Mouse (Mus musculus): ENCODE data around the gene H1foo. TPM values are rescaled to one million over a fixed set of nuclear protein-coding genes. Genes with fewer than 3 reads are reported as not detected.

Gene H1foo
- total and polyA plus RNA-seq, 3 experiments, result not detected

DNA sequence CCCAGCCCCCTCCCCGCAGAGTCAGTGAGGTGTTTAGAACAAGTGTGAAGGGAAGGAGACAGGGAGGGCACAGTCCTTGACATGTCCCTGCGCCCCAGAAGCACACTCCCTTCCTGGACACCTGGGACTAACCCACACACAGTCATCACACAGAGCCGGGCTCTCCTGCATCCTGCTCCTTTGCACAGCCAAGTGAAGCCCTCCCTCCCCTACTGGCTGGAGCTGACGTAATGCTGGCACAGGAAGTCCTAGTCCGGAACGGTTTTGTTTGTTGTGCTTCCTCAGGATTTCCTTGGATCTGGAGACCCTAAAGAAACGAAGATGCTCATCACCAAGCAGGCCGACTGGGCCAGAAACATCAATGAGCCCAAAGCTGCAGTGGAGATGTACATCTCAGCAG lies 34.8 kb upstream of the H1foo start:
- ATAC-seq (ENCODE audit: extremely low read depth, insufficient number of reproducible peaks, low FRiP score, poor library complexity, severe bottlenecking), result no peak
- no peak for TF ChIP-seq CTCF (IDR thresholded peaks at IDR 0.05; ENCODE audit: low read depth, low read length)
- no peak for TF ChIP-seq GATA2 (IDR thresholded peaks at IDR 0.05; ENCODE audit: borderline replicate concordance, low read depth, low read length)
- no peak for TF ChIP-seq TAL1 (conservative IDR thresholded peaks at IDR 0.05; ENCODE audit: low read depth, low read length)
- TF ChIP-seq POLR2AphosphoS5 (IDR thresholded peaks at IDR 0.05; ENCODE audit: insufficient replicate concordance, low read depth, low read length), result no peak
- no peak for TF ChIP-seq GATA1 (IDR thresholded peaks at IDR 0.05; ENCODE audit: borderline replicate concordance, low read length)
- no peaks in the 10 kb centered on the region for H3K9me3 ChIP-seq (replicated peaks)
- no peaks in the 10 kb centered on the region for H3K4me1 ChIP-seq (ENCODE audit: insufficient read depth, low read depth, low read length)
- no peak for DNase-seq (ENCODE audit: low spot score)
- H3K27me3 ChIP-seq (ENCODE audit: insufficient read depth, low read length), result peaks cover 4% of the 10 kb centered on the region; the same call in 1 of the 2 replicates
- H3K4me3 ChIP-seq (ENCODE audit: low read depth, low read length), result no peak overlapping the region
- no peaks in the 10 kb centered on the region for H3K36me3 ChIP-seq (replicated peaks)

- Histone ChIP-seq H3K4me1 (ENCODE audit: insufficient read depth, low read depth, low read length) (no peaks in the 10 kb centered on the region), H3K4me3 (ENCODE audit: low read depth, low read length) (no peak overlapping the region), H3K27me3 (ENCODE audit: insufficient read depth, low read length) (peaks cover 7% of the 10 kb centered on the region; the same call in 1 of the 2 replicates), H3K9me3 (replicated peaks) (no peaks in the 10 kb centered on the region), H3K36me3 (replicated peaks) (no peaks in the 10 kb centered on the region)
- TF ChIP-seq POLR2AphosphoS5 (IDR thresholded peaks at IDR 0.05; ENCODE audit: insufficient replicate concordance, low read depth, low read length) (no peak), CTCF (IDR thresholded peaks at IDR 0.05; ENCODE audit: low read depth, low read length) (no peak), GATA2 (IDR thresholded peaks at IDR 0.05; ENCODE audit: borderline replicate concordance, low read depth, low read length) (no peak), GATA1 (IDR thresholded peaks at IDR 0.05; ENCODE audit: borderline replicate concordance, low read length) (no peak), TAL1 (conservative IDR thresholded peaks at IDR 0.05; ENCODE audit: low read depth, low read length) (no peak)
- DNase-seq (ENCODE audit: low spot score) (no peak), ATAC-seq (ENCODE audit: extremely low read depth, insufficient number of reproducible peaks, low FRiP score, poor library complexity, severe bottlenecking) (no peak)
These were observed 33.0 kb upstream of the H1foo start for GRCm38 (mm10) chr6:115911763-115912162.

GRCm38 (mm10) chr6:115913482-115913881 lies 31.3 kb upstream of the H1foo start:
- Histone ChIP-seq H3K4me1 (ENCODE audit: insufficient read depth, low read depth, low read length) (no peaks in the 10 kb centered on the region), H3K4me3 (ENCODE audit: low read depth, low read length) (no peak overlapping the region), H3K9me3 (replicated peaks) (no peaks in the 10 kb centered on the region), H3K36me3 (replicated peaks) (no peaks in the 10 kb centered on the region), H3K27me3 (ENCODE audit: insufficient read depth, low read length) (peaks cover 7% of the 10 kb centered on the region; the same call in 1 of the 2 replicates)
- ATAC-seq (ENCODE audit: extremely low read depth, insufficient number of reproducible peaks, low FRiP score, poor library complexity, severe bottlenecking) (no peak), DNase-seq (ENCODE audit: low spot score) (no peak)
- TF ChIP-seq POLR2AphosphoS5 (IDR thresholded peaks at IDR 0.05; ENCODE audit: insufficient replicate concordance, low read depth, low read length), result no peak
- no peak for TF ChIP-seq GATA2 (IDR thresholded peaks at IDR 0.05; ENCODE audit: borderline replicate concordance, low read depth, low read length)
- TF ChIP-seq CTCF (IDR thresholded peaks at IDR 0.05; ENCODE audit: low read depth, low read length), result no peak
- no peak for TF ChIP-seq TAL1 (conservative IDR thresholded peaks at IDR 0.05; ENCODE audit: low read depth, low read length)
- TF ChIP-seq GATA1 (IDR thresholded peaks at IDR 0.05; ENCODE audit: borderline replicate concordance, low read length), result no peak

DNA sequence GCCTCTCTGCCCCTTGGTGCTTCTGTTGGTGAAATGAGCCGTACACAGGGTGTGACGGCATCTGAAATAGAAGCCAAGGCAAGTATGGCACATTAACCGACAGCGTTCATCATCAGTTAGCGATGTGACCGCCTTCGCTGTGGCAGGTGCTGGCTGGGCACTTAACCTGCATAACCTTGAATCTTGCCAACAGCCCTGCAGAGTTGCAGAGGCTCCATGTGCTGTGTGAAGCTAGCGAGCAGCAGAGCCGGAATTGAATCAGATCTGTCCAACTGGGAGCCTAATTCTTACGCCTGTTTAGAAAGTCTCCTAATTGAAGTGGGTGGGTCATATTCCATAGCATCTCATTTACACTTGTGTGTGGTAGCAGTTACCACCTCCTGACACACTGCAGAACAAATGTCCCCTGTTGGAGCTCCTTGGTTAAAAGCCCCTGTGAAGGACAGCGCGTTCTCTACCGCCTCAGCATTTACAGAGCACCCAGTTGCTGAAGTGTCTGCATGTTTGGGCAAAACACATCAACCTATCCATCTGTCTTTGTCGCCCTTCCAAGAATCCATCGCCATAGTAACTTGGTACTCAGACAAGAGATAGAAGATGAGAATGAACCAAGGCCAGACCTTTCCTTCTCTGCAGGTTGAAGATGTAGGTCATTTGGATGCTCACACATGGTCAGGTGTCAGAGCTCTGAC lies 30.1 kb upstream of the H1foo start:
- no peak for DNase-seq (ENCODE audit: low spot score)
- H3K27me3 ChIP-seq (ENCODE audit: insufficient read depth, low read length), result peaks cover 8% of the 10 kb centered on the region; the same call in 1 of the 2 replicates
- ATAC-seq (ENCODE audit: extremely low read depth, insufficient number of reproducible peaks, low FRiP score, poor library complexity, severe bottlenecking), result no peak
- H3K4me1 ChIP-seq (ENCODE audit: insufficient read depth, low read depth, low read length), result no peaks in the 10 kb centered on the region
- H3K4me3 ChIP-seq (ENCODE audit: low read depth, low read length), result no peak overlapping the region
- no peaks in the 10 kb centered on the region for H3K9me3 ChIP-seq (replicated peaks)
- TF ChIP-seq POLR2AphosphoS5 (IDR thresholded peaks at IDR 0.05; ENCODE audit: insufficient replicate concordance, low read depth, low read length), result no peak
- no peak for TF ChIP-seq TAL1 (conservative IDR thresholded peaks at IDR 0.05; ENCODE audit: low read depth, low read length)
- TF ChIP-seq GATA1 (IDR thresholded peaks at IDR 0.05; ENCODE audit: borderline replicate concordance, low read length), result no peak
- TF ChIP-seq CTCF (IDR thresholded peaks at IDR 0.05; ENCODE audit: low read depth, low read length), result no peak
- no peak for TF ChIP-seq GATA2 (IDR thresholded peaks at IDR 0.05; ENCODE audit: borderline replicate concordance, low read depth, low read length)
- H3K36me3 ChIP-seq (replicated peaks), result no peaks in the 10 kb centered on the region

DNA sequence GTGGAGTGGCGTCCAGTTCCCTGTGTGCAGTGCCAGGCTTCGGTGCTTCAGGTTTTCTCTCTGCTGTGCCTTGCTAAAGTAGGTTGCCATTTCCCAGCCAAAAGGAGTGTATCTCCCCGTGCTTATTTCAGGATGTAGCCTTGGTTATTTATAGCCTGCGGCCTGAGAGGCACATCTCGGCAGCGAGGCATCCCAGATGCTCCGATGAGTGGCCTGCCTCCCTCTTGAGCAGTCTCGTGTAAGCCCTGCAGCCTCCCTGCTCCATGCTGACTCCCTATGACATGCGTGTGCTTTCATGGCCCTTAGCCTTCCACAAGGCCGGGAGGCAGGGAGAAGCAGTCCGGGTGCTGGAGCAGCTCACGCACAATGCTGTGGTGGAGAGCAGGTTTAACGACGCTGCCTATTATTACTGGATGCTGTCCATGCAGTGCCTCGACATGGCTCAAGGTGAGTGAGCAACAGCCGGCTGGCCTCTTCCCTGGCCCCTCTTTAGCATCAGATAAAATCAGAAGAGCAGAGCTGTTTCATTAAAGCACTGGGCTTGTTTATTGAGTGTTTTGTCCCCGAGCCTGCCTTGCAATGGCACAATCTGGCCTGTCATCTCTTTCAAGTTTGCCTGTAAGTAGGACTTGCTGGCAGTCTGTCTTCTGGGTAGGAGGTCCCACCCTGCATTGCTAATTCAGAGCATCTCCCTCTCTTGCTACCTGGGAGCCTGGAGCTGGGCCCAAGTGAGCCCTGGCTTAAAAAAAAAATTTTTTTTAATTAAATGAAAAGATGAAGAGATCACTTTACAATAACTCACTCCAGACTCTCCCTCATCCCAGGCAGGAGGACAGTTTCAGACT lies 28.9 kb upstream of the H1foo start:
- no peak overlapping the region for H3K4me3 ChIP-seq (ENCODE audit: low read depth, low read length)
- ATAC-seq (ENCODE audit: extremely low read depth, insufficient number of reproducible peaks, low FRiP score, poor library complexity, severe bottlenecking), result no peak

DNA sequence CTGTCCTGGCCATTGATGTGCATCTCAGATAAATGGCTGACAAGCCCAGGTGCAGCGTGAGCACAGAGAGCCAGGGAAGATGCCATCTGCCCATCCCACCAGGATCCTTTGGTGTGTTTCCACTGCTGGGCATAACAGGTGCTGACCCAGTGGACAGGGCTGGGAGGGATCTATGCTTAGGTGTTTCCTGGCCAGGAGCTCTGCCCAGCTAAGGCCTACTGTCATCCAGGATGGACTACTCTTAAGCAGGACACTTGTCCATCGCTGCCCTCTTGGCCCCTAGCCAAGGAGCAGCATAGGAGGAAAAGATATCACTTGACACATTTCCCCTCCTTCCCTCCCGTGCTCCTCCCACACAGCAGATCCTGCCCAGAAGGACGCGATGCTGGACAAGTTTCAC lies 28.1 kb upstream of the H1foo start:
- H3K9me3 ChIP-seq (replicated peaks), result no peaks in the 10 kb centered on the region

More for the DNA sequence above, 28.9 kb upstream of the H1foo start:
- Histone ChIP-seq H3K9me3 (replicated peaks) (no peaks in the 10 kb centered on the region), H3K27me3 (ENCODE audit: insufficient read depth, low read length) (peaks cover 5% of the 10 kb centered on the region; the same call in 1 of the 2 replicates), H3K36me3 (replicated peaks) (no peaks in the 10 kb centered on the region), H3K4me1 (ENCODE audit: insufficient read depth, low read depth, low read length) (no peaks in the 10 kb centered on the region)
- DNase-seq (ENCODE audit: low spot score), result no peak
- TF ChIP-seq GATA1 (IDR thresholded peaks at IDR 0.05; ENCODE audit: borderline replicate concordance, low read length), result no peak
- no peak for TF ChIP-seq POLR2AphosphoS5 (IDR thresholded peaks at IDR 0.05; ENCODE audit: insufficient replicate concordance, low read depth, low read length)
- no peak for TF ChIP-seq GATA2 (IDR thresholded peaks at IDR 0.05; ENCODE audit: borderline replicate concordance, low read depth, low read length)
- TF ChIP-seq TAL1 (conservative IDR thresholded peaks at IDR 0.05; ENCODE audit: low read depth, low read length), result no peak
- no peak for TF ChIP-seq CTCF (IDR thresholded peaks at IDR 0.05; ENCODE audit: low read depth, low read length)

More for the DNA sequence above, 28.1 kb upstream of the H1foo start:
- no peaks in the 10 kb centered on the region for H3K36me3 ChIP-seq (replicated peaks)
- DNase-seq (ENCODE audit: low spot score) (no peak), ATAC-seq (ENCODE audit: extremely low read depth, insufficient number of reproducible peaks, low FRiP score, poor library complexity, severe bottlenecking) (no peak)
- H3K4me1 ChIP-seq (ENCODE audit: insufficient read depth, low read depth, low read length), result no peaks in the 10 kb centered on the region
- peaks cover 5% of the 10 kb centered on the region; the same call in 1 of the 2 replicates for H3K27me3 ChIP-seq (ENCODE audit: insufficient read depth, low read length)
- no peak for TF ChIP-seq GATA1 (IDR thresholded peaks at IDR 0.05; ENCODE audit: borderline replicate concordance, low read length)
- no peak for TF ChIP-seq CTCF (IDR thresholded peaks at IDR 0.05; ENCODE audit: low read depth, low read length)
- no peak for TF ChIP-seq POLR2AphosphoS5 (IDR thresholded peaks at IDR 0.05; ENCODE audit: insufficient replicate concordance, low read depth, low read length)
- TF ChIP-seq GATA2 (IDR thresholded peaks at IDR 0.05; ENCODE audit: borderline replicate concordance, low read depth, low read length), result no peak
- no peak for TF ChIP-seq TAL1 (conservative IDR thresholded peaks at IDR 0.05; ENCODE audit: low read depth, low read length)
- H3K4me3 ChIP-seq (ENCODE audit: low read depth, low read length), result no peak overlapping the region
